Mouse (Mus musculus) left cerebral cortex, postnatal 10 days (tissue): ENCODE measurements at regions not wholly inside any gene's neighbourhood (a gene's known extent, or its start where the extent isn't known, plus 50 kb on each side); places are given as distances from the start of the nearest gene placed in this dataset.
A peak's percentile ranks its signal among the peaks of the same experiment; 100 is the strongest.

Experiments
- DNase-seq, 2 experiments: peaks; one replicate each; pipeline ENCODE4 v3.0.0; 2021 to 2022; ENCODE audit warnings: low spot score in 2 of 2, mixed read lengths in 1 of 2; ENCODE audit errors: extremely low spot score in 1 of 2
- intact Hi-C: fragments of 180-260 bp; cut with DNase I; formaldehyde crosslinking; loops from one replicate; pipeline ENCODE4 v1.15.1; 2025

DNA sequence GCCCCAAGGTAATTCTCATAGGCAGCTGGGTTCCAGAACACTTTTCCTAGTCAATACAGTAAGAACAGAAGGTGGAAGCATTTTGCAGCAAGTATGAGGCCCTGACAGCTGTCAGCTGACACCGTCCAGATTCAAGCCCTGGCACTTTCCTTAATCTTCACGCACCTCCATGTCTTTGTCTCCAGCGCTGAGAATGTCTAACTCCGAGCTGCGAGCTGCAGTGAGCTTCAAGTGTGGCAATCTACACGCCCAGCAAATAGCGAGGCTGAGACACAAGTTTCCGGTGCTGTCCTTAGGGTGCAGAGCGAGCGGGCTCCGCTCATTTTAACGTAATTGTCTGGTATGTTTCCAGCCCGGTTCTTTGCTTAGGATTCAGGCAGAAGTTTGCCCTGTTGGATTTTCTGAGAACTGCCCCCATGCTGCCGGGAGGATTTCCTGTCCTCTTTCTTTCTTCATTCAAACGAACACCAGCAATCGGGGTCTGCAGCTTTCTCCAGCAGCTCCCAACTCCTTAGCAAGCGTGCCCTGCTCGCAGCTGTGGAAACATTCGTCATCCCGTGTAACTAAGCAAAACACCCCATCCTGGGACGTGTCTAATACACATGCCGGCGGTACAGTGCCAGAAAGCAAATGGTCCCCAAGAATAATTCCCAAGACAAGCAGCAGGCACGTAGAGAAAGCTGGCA is 54.5 kb downstream of the Irx3 start:
- peak in 1 of 2 experiments; percentile 34 for DNase-seq
- intact Hi-C loops: no loop called here

DNA sequence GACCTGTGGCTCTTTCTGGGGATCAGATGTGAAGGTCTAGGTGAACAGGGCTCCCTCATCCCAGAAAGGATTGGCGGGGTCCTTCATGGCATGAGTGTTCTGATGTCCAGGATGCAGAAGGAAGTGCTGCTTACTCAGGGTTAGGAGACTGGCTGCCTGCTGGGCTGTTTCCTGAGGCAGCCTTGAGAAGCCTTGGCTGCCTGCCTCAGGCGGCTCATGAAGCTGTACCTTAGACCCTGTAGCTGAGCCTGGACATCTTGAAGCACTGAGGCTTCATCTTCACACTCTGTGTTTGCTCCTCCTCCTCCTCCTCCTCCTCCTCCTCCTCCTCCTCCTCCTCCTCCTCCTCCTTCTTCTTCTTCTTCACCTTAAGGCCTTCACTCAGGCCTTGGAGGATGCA is 77.2 kb downstream of the Irx3 start:
- no peak for DNase-seq
- intact Hi-C loops: no loop called here
